Comparison of ENCODE assay signal across 12 mouse cellular contexts in the genomic region with DNA sequence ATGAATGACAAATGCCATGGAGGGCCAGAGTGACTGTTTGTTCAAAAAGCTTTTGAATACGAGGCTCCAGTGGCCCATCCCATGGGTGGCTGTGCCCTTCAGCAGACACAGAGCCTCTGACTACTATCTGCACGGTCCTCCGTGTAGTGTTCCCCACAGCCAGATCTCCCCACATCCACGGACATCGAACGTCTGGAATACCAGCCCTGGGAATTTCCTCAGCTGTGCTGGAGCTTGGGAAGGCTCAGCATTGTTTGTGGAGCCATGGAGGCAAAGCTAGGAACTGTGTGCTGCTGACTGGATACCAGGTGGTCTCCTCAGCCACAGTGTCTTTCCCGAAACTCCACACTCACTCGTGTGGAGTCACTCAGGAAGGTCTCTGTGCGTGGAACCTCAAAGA. TPM values are rescaled to one million over a fixed set of nuclear protein-coding genes. Genes with fewer than 3 reads are reported as not detected.
DNase-seq lines count a peak whose midpoint lies in the region; ATAC-seq and TF ChIP-seq lines count a peak whose summit lies in the region.
"Had no signal": no experiment of that assay in that cellular context is flagged by ENCODE, and none has a peak within 500 bp of the region (broad histone marks: within the 10 kb centered on the region; RNA-seq: fewer than 3 reads in every experiment).

No protein-coding gene starts in this region.

- no peak for TF ChIP-seq EP300 in heart, adult 2 months (IDR thresholded peaks at IDR 0.05; ENCODE audit: insufficient read depth, low read depth, low read length)

- H3K4me2 ChIP-seq in heart, embryonic 11.5 days = peak overlapping the region; percentile 20
- H3K4me2 ChIP-seq in intestine, embryonic 15.5 days (replicated peaks) = no peak overlapping the region
- H3K4me2 ChIP-seq: limb, embryonic 15.5 days had no signal

- TF ChIP-seq POLR2A in heart, adult 2 months (IDR thresholded peaks at IDR 0.05; ENCODE audit: insufficient read depth, low read depth, low read length) = no peak

- ATAC-seq in heart, embryonic 11.5 days (replicated peaks; ENCODE audit: insufficient number of reproducible peaks, low FRiP score, low TSS enrichment) = no peak
- 0 out of 2 replicates have a peak, but pooled peaks have one; percentile 11 for ATAC-seq in intestine, embryonic 15.5 days

- H3K79me2 ChIP-seq in heart, adult 2 months (replicated peaks; ENCODE audit: control insufficient read depth, insufficient read depth, low read length) = no peaks in the 10 kb centered on the region

- WGBS in heart, embryonic 11.5 days (ENCODE audit: insufficient replicate concordance) = 14% methylated on average over 9 of the region's 9 CpGs
- WGBS in heart, adult 2 months = 58% methylated on average over 9 of the region's 9 CpGs
- 34% methylated on average over 9 of the region's 9 CpGs for WGBS in intestine, embryonic 15.5 days

- no peaks in the 10 kb centered on the region for H3K36me3 ChIP-seq in heart, embryonic 11.5 days (ENCODE audit: control insufficient read depth, insufficient read depth, low read length)
- no peaks in the 10 kb centered on the region for H3K36me3 ChIP-seq in heart, adult 2 months (ENCODE audit: control insufficient read depth, insufficient read depth, low read length)
- H3K36me3 ChIP-seq in E14TG2a.4 (ENCODE audit: insufficient read depth, low read length) = peaks cover 39% of the 10 kb centered on the region
- no peaks in the 10 kb centered on the region for H3K36me3 ChIP-seq in intestine, embryonic 15.5 days
- H3K36me3 ChIP-seq: limb, embryonic 15.5 days had no signal

- H3K4me1 ChIP-seq in heart, embryonic 11.5 days (ENCODE audit: control insufficient read depth, insufficient read depth, low read length) = peaks cover 28% of the 10 kb centered on the region
- no peaks in the 10 kb centered on the region for H3K4me1 ChIP-seq in heart, adult 2 months (ENCODE audit: control insufficient read depth, insufficient read depth, low read length)
- H3K4me1 ChIP-seq in E14TG2a.4 (replicated peaks; ENCODE audit: low read depth, low read length) = peaks cover 78% of the 10 kb centered on the region
- H3K4me1 ChIP-seq in intestine, embryonic 15.5 days (replicated peaks) = peaks cover 10% of the 10 kb centered on the region; the same call in 1 of the 2 replicates

- no peaks in the 10 kb centered on the region for H3K27me3 ChIP-seq in heart, embryonic 11.5 days (ENCODE audit: control insufficient read depth, insufficient read depth, low read length)
- H3K27me3 ChIP-seq in heart, adult 2 months (ENCODE audit: control insufficient read depth, insufficient read depth, low read length) = no peaks in the 10 kb centered on the region
- no peaks in the 10 kb centered on the region for H3K27me3 ChIP-seq in E14TG2a.4 (ENCODE audit: insufficient read depth, low read length)
- H3K27me3 ChIP-seq in intestine, embryonic 15.5 days (replicated peaks) = no peaks in the 10 kb centered on the region
- H3K27me3 ChIP-seq: limb, embryonic 15.5 days had no signal

- intact Hi-C loops in heart, adult 2 months (cut with DNase I) = no loop called here
- intact Hi-C loops in left cerebral cortex, adult 2 months (cut with DNase I) = no loop called here
- intact Hi-C loops in left cerebral cortex, postnatal 14 days (cut with DNase I) = no loop called here

- no peaks in the 10 kb centered on the region for H3K9me3 ChIP-seq in heart, embryonic 11.5 days (replicated peaks; ENCODE audit: control insufficient read depth, low read length)
- H3K9me3 ChIP-seq in E14TG2a.4 (ENCODE audit: low read length) = no peaks in the 10 kb centered on the region
- no peaks in the 10 kb centered on the region for H3K9me3 ChIP-seq in intestine, embryonic 15.5 days
- H3K9me3 ChIP-seq: limb, embryonic 15.5 days had no signal

- no peak for DNase-seq in heart, adult 2 months
- no peak for DNase-seq in left cerebral cortex, adult 2 months (ENCODE audit: extremely low spot score in 1 of 2, low spot score in 2 of 2)
- no peak for DNase-seq in left cerebral cortex, postnatal 14 days (ENCODE audit: low spot score in 2 of 2)
- no peak for DNase-seq in adrenal gland, postnatal 25 days
- no peak for DNase-seq in ovary, postnatal 14 days (ENCODE audit: low spot score)
- DNase-seq: cerebellum, postnatal 10 days; kidney, adult 18-20 months had no signal

- H3K4me3 ChIP-seq in heart, embryonic 11.5 days (ENCODE audit: low read depth, low read length) = no peak overlapping the region
- no peak overlapping the region for H3K4me3 ChIP-seq in heart, adult 2 months
- no peak overlapping the region for H3K4me3 ChIP-seq in left cerebral cortex, adult 2 months
- peak overlapping the region; percentile 73 for H3K4me3 ChIP-seq in E14TG2a.4 (replicated peaks; ENCODE audit: low read length)
- H3K4me3 ChIP-seq in intestine, embryonic 15.5 days (replicated peaks) = no peak overlapping the region
- H3K4me3 ChIP-seq: limb, embryonic 15.5 days; myocyte had no signal

- peak overlapping the region; percentile 56; the same call in 1 of the 2 replicates for H3K9ac ChIP-seq in heart, embryonic 11.5 days (ENCODE audit: low read depth, low read length)
- H3K9ac ChIP-seq in heart, adult 2 months (ENCODE audit: low read depth, low read length) = no peak overlapping the region
- H3K9ac ChIP-seq in intestine, embryonic 15.5 days = no peak overlapping the region
- H3K9ac ChIP-seq: limb, embryonic 15.5 days had no signal

- TF ChIP-seq CTCF in heart, adult 2 months (IDR thresholded peaks at IDR 0.05) = no peak
- no peak for TF ChIP-seq CTCF in left cerebral cortex, adult 2 months (IDR thresholded peaks at IDR 0.05)
- no peak for TF ChIP-seq CTCF in E14TG2a.4 (conservative IDR thresholded peaks at IDR 0.05; ENCODE audit: low read length)

- H3K27ac ChIP-seq in heart, embryonic 11.5 days (ENCODE audit: low read depth, low read length) = peak overlapping the region; percentile 91
- H3K27ac ChIP-seq in heart, adult 2 months = no peak overlapping the region
- 0 out of 2 replicates have a peak overlapping the region, but pooled peaks have one; percentile 1 for H3K27ac ChIP-seq in left cerebral cortex, adult 2 months
- 0 out of 2 replicates have a peak overlapping the region, but pooled peaks have one; percentile 22 for H3K27ac ChIP-seq in intestine, embryonic 15.5 days
- H3K27ac ChIP-seq: limb, embryonic 15.5 days had no signal

RNA-seq across cellular contexts. Expression of a gene that starts 1.1 kb away (rescaled TPM):
- polyA plus RNA-seq in heart, embryonic 11.5 days (2014; fragmentation: Nextera tagmentation; extraction: Ambion mirVana) = 128 and 152 TPM in 2 replicates
- total RNA-seq in heart, adult 2 months (2021) = 10 to 100 TPM; 45.3 to 65.8 TPM
- polyA plus RNA-seq in heart, adult 2 months (2012; rRNA removed) = 31.8 and 58.9 TPM in 2 replicates
- total RNA-seq in left cerebral cortex, adult 2 months (2021) = 10 to 100 TPM; 26.1 to 27.6 TPM
- 10 to 100 TPM; 27.1 to 29.7 TPM for total RNA-seq in left cerebral cortex, postnatal 14 days (2021)
- polyA plus RNA-seq in intestine, embryonic 15.5 days (2015; fragmentation: Nextera tagmentation; extraction: Ambion mirVana) = 47.6 and 48.1 TPM in 2 replicates
- total RNA-seq in adrenal gland, postnatal 25 days (2021) = 166 and 179 TPM in 2 replicates
